Mouse (Mus musculus) 3T3-L1 (cell line): ENCODE measurements around the gene Mrgpra2a.
"Not testable (repeated sequence)": the region's sequence is repeated elsewhere in the genome, so short reads cannot be mapped to it uniquely, and the experiment has no call there.

ENCODE experiments used
- DNase-seq: peaks from one replicate; pipeline ENCODE4 v3.0.0-alpha.2; 2015; ENCODE audit warnings: low read depth, low spot score

Mrgpra2a gene

DNA sequence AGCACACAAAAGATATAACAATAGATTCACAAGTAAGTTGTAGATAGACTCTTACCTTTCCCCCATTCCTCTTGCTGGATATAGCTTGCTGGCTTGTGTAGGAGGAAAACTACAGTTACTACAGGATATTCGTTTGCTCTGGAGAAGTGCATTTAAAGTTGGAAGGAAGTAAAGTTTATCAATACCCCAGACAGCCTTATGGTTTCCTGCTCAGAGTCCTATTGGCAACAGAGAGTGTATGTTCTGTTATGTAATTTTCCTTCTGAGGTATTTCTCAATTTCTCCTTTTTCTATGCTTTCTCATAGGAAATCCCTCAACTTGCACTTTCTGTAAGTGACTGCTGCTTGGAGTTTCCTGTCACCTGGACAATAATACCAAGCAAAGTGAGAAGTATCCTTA is at the start of gene Mrgpra2a:
Gene Mrgpra2a (minus strand): TSS at position 125 of the 400 bp plus-strand sequence.
- not testable (repeated sequence) for DNase-seq

DNA sequence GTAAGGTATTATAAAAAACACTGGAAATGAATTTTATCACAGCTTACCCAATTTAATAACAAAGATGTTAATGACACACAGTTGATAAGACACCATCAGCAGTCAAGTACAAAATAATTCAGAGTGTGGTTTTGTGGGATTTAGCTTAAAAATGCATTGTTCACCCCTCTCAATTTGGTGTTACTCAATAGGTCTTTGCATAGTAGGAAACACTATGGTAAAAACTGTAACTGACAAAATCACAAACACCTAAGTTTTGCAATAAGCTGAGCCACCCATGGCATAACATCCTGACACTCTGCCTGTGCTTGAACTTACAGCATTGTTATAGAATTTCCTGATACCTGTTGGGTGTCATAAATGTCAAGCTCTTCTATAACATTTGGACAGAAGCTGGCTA is 39.3 kb upstream of the Mrgpra2a start:
- DNase-seq = not testable (repeated sequence)

- not testable (repeated sequence) for DNase-seq
Observed at GRCm38 (mm10) chr7:47489438-47489837, 37.5 kb upstream of the Mrgpra2a start.

DNA sequence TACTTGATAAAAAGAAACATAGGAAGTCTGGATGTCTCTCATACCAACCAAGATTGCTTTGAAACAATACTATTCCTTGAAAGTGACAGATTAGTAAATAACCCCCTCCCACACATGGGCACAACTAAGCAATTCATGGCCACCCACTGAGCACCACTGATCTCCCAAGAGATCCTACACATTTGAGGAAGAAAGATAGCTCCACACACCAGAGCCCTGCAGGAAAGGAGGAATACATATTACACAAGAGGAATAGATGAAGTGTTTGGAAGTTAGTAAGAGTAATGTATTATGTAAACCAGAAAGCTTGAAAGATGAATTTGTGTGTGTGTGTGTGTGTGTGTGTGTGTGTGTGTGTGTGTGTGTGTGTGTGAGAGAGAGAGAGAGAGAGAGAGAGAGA is 31.2 kb upstream of the Mrgpra2a start:
- not testable (repeated sequence) for DNase-seq

GRCm38 (mm10) chr7:47473904-47474303 is 22.0 kb upstream of the Mrgpra2a start:
- not testable (repeated sequence) for DNase-seq

DNA sequence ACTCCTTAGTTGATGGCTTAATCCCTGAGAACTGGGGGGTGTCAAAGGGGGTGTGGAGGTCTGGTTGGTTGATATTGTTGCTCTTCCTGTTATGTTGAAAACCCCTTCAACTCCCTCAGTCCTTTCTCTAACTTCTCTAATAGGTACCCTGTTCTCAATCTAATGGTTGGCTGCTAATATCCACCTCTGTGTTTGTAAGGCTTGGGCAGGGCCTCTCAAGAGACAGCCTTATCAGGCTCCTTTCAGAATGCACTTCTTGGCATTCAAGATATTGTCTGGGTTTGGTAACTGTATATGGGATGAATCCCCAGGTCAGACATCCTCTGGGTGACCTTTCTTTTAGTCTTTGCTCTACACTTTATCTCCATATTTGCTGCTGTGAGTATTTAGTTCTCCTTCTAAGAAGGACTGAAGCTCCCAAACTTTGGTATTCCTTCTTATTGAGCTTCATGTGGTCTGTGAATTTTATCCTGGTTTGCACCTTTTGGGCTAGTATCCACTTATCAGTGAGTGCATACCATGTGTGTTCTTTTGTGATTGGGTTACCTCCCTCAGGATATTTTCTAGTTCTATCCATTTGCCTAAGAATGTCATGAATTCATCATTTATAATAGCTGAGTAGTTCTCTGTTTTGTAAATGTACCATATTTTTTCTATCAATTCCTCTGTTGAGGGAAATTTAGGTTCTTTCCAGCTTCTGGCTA is 13.5 kb upstream of the Mrgpra2a start:
- DNase-seq = not testable (repeated sequence)

DNA sequence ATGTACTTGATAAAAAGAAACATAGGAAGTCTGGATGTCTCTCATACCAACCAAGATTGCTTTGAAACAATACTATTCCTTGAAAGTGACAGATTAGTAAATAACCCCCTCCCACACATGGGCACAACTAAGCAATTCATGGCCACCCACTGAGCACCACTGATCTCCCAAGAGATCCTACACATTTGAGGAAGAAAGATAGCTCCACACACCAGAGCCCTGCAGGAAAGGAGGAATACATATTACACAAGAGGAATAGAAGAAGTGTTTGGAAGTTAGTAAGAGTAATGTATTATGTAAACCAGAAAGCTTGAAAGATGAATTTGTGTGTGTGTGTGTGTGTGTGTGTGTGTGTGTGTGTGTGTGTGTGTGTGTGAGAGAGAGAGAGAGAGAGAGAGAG is 6.2 kb downstream of the Mrgpra2a start:
- DNase-seq = not testable (repeated sequence)

- not testable (repeated sequence) for DNase-seq
Observed at GRCm38 (mm10) chr7:47436463-47436862, 15.5 kb downstream of the Mrgpra2a start.

DNA sequence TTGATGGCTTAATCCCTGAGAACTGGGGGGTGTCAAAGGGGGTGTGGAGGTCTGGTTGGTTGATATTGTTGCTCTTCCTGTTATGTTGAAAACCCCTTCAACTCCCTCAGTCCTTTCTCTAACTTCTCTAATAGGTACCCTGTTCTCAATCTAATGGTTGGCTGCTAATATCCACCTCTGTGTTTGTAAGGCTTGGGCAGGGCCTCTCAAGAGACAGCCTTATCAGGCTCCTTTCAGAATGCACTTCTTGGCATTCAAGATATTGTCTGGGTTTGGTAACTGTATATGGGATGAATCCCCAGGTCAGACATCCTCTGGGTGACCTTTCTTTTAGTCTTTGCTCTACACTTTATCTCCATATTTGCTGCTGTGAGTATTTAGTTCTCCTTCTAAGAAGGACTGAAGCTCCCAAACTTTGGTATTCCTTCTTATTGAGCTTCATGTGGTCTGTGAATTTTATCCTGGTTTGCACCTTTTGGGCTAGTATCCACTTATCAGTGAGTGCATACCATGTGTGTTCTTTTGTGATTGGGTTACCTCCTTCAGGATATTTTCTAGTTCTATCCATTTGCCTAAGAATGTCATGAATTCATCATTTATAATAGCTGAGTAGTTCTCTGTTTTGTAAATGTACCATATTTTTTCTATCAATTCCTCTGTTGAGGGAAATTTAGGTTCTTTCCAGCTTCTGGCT is 24.0 kb downstream of the Mrgpra2a start:
- DNase-seq = not testable (repeated sequence)

DNA sequence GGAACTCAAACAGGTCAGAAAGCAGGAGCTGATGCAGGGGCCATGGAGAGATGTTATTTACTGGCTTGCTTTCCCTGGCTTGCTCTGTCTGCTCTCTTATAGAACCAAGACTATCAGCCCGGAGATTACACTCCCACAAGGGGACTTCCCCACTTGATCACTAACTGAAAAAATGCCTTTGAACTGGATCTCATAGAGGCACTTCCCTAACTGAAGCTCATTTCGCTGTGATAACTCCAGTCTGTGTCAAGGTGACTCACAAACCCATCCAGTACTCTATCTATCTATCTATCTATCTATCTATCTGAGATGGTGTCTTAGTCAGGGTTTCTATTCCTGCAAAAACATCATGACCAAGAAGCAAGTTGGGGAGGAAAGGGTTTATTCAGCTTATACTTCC is 41.3 kb downstream of the Mrgpra2a start:
- no peak for DNase-seq

- DNase-seq = no peak
Observed at GRCm38 (mm10) chr7:47409545-47409944, 42.4 kb downstream of the Mrgpra2a start.

DNA sequence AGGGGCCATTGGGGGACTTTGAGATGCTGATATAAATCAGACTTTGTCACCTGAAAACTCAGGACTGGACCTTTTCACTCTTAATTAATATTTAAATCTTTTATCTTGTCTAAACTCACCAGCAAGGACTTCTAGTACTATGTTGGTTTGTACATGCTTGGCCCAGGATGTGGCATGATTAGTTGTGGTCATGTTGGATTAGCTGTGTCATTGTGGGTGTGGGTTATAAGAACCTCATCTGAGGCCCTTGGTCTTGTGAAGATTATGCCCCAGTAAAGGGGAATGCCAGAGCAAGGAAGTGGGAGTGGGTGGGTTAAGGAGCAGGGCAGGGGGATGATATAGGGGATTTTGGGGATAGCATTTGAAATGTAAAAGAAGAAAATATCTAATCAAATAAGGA is 50.8 kb downstream of the Mrgpra2a start:
- no peak for DNase-seq
